Mouse (Mus musculus) ES-E14 (cell line): ENCODE data around the gene Arhgap1.

Source experiments
- HCFC1 ChIP-seq: IDR thresholded peaks from 2 replicates; pipeline ENCODE4 v1.6.1; 2012; ENCODE audit warnings: low read length, inconsistent platforms, borderline replicate concordance; ENCODE audit not compliant: insufficient read depth
- MAFK ChIP-seq: IDR thresholded peaks from 2 replicates; pipeline ENCODE4 v1.6.1; 2014; ENCODE audit warnings: mild to moderate bottlenecking, low read depth, low read length, inconsistent platforms; ENCODE audit not compliant: insufficient read depth
- ZC3H11A ChIP-seq: IDR thresholded peaks from 2 replicates; pipeline ENCODE4 v1.6.1; 2012; ENCODE audit warnings: low read depth, mild to moderate bottlenecking, inconsistent platforms, low read length, borderline replicate concordance
- ZNF384 ChIP-seq: IDR thresholded peaks from 2 replicates; pipeline ENCODE4 v1.6.1; 2012; ENCODE audit warnings: low read depth, low read length, inconsistent platforms

DNA sequence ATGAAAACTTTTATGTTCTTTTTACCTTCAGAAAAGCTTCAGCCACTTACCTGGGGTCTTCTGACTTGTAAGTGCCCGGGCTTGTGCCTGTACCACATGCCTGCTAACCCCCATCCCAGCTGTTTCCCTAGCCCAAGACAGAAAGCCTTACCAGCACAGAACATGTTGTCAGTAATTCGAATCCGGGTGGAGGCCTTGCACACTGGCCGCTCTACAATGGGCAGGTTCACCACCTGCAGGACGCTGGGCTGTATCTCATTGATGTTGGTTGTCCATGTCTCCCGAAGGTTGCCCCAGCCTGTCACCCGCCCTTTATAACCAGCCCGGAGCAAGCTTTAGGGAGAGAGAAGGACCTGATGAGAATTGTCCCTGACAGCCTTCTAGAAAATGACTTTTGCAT is 21.5 kb upstream of the Arhgap1 start:
- TF ChIP-seq HCFC1 = no peak
- no peak for TF ChIP-seq ZC3H11A
- TF ChIP-seq ZNF384 = no peak
- no peak for TF ChIP-seq MAFK
